Mouse (Mus musculus) embryonic fibroblast, embryonic 13.5 days (primary cell): ENCODE data around the gene Arhgef10l.

Experiments
- CTCF ChIP-seq: IDR thresholded peaks from 2 replicates; pipeline ENCODE4 v1.5.1; 2011; ENCODE audit warnings: mild to moderate bottlenecking, control low read depth, low read length, moderate library complexity, borderline replicate concordance; ENCODE audit not compliant: insufficient read depth
- POLR2A ChIP-seq: IDR thresholded peaks from 2 replicates; pipeline ENCODE4 v1.6.1; 2011; ENCODE audit warnings: low read depth, mild to moderate bottlenecking, control low read depth, low read length, moderate library complexity

- TF ChIP-seq POLR2A (no peak), CTCF (no peak)
These were observed 18.5 kb upstream of the Arhgef10l start for GRCm38 (mm10) chr4:140684141-140684871.
